ENCODE assay signal across 14 mouse cellular contexts in the genomic region with DNA sequence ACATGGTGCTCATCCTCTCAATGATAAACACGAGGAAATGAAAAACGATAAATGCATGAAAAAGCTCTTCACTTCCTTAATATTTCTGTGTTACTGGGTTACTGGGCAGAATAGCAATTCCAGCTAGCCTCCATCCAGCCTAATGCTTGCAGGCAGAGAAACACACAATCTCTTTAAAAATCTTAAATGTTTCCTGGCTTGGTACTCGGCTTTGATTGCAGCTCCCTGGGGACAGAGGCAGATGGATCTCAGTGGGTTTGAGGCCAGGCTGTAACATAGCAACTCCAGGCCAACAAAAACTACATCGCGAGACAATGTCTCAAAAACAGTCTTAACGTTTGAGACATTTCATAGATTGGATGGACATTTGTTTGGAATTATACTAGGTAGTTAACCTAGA. TPM values are rescaled to one million over a fixed set of nuclear protein-coding genes. Genes with fewer than 3 reads are reported as not detected.
"Had no signal": no experiment of that assay in that cellular context is flagged by ENCODE, and none has a peak within 500 bp of the region (broad histone marks: within the 10 kb centered on the region; RNA-seq: fewer than 3 reads in every experiment).

No protein-coding gene starts in this region.

- H3K9me3 ChIP-seq: limb, embryonic 13.5 days; midbrain, embryonic 10.5 days; neural tube, embryonic 13.5 days; stomach, embryonic 15.5 days had no signal

- H3K27me3 ChIP-seq: limb, embryonic 13.5 days; neural tube, embryonic 13.5 days; stomach, embryonic 15.5 days had no signal

- DNase-seq: kidney, postnatal 14 days; layer of hippocampus, adult 9-11 months; layer of hippocampus, postnatal 36 days; lung, adult 18-20 months; lung, postnatal 36 days; midbrain, embryonic 14.5 days; right cerebral cortex, postnatal 14 days; thymus, postnatal 36 days had no signal

- H3K27ac ChIP-seq: limb, embryonic 13.5 days; liver, embryonic 14.5 days; midbrain, embryonic 10.5 days; neural tube, embryonic 13.5 days; stomach, embryonic 15.5 days had no signal

- H3K4me2 ChIP-seq: limb, embryonic 13.5 days; neural tube, embryonic 13.5 days; stomach, embryonic 15.5 days had no signal

- H3K4me3 ChIP-seq: limb, embryonic 13.5 days; midbrain, embryonic 10.5 days; neural tube, embryonic 13.5 days; stomach, embryonic 15.5 days had no signal

- H3K36me3 ChIP-seq: limb, embryonic 13.5 days; neural tube, embryonic 13.5 days; stomach, embryonic 15.5 days had no signal

- H3K9ac ChIP-seq: limb, embryonic 13.5 days; liver, embryonic 14.5 days; neural tube, embryonic 13.5 days; stomach, embryonic 15.5 days had no signal

- H3K4me1 ChIP-seq: limb, embryonic 13.5 days; midbrain, embryonic 10.5 days; neural tube, embryonic 13.5 days; stomach, embryonic 15.5 days had no signal

RNA-seq across cellular contexts. Expression of a gene that starts 57.1 kb away (rescaled TPM):
- polyA plus RNA-seq: liver, adult 2 months had no signal
